Mouse (Mus musculus) forebrain, embryonic 11.5 days (tissue): ENCODE data around the gene Gm20388. TPM values are rescaled to one million over a fixed set of nuclear protein-coding genes. Genes with fewer than 3 reads are reported as not detected.
"Not testable (repeated sequence)": the region's sequence is repeated elsewhere in the genome, so short reads cannot be mapped to it uniquely, and the experiment has no call there.

Experiments used
- ATAC-seq: fragments of 200-750 bp; cut with Nextera tagmentation; replicated peaks from 2 replicates; pipeline ENCODE4 v1.8.0; 2017; ENCODE audit warnings: moderate TSS enrichment; ENCODE audit not compliant: low FRiP score
- DNase-seq: peaks from one replicate; pipeline ENCODE4 v3.0.0-alpha.2; 2017; ENCODE audit warnings: low spot score
- H3K27ac ChIP-seq: fragments of 300-500 bp; sonication (generic); 2 replicates; pipeline ENCODE4 v1.5.1; 2014; ENCODE audit warnings: low read depth, low read length
- H3K27me3 ChIP-seq: fragments of 300-500 bp; sonication (generic); 2 replicates; pipeline ENCODE4 v1.6.1; 2014; ENCODE audit warnings: mild to moderate bottlenecking, low read length, mixed read lengths; ENCODE audit not compliant: control insufficient read depth, insufficient read depth
- H3K36me3 ChIP-seq: fragments of 300-500 bp; sonication (generic); 2 replicates; pipeline ENCODE4 v1.6.1; 2014; ENCODE audit warnings: mild to moderate bottlenecking, low read length, moderate library complexity, mixed read lengths; ENCODE audit not compliant: control insufficient read depth, insufficient read depth
- H3K4me1 ChIP-seq: fragments of 300-500 bp; sonication (generic); replicated peaks from 2 replicates; pipeline ENCODE4 v1.6.1; 2014; ENCODE audit warnings: low read length, mixed read lengths; ENCODE audit not compliant: control insufficient read depth, insufficient read depth
- H3K4me2 ChIP-seq: fragments of 300-500 bp; sonication (generic); 2 replicates; pipeline ENCODE4 v1.6.1; 2014; ENCODE audit warnings: low read depth, mild to moderate bottlenecking, low read length, moderate library complexity, mixed read lengths; ENCODE audit not compliant: severe bottlenecking
- H3K4me3 ChIP-seq: fragments of 300-500 bp; sonication (generic); 2 replicates; pipeline ENCODE4 v1.5.1; 2014; ENCODE audit warnings: low read depth, low read length
- H3K9ac ChIP-seq: fragments of 300-500 bp; sonication (generic); 2 replicates; pipeline ENCODE4 v1.6.1; 2014; ENCODE audit warnings: low read length
- H3K9me3 ChIP-seq: fragments of 300-500 bp; sonication (generic); 2 replicates; pipeline ENCODE4 v1.6.1; 2016; ENCODE audit warnings: low read length, mixed read lengths; ENCODE audit not compliant: control insufficient read depth
- WGBS: fragments of 180-500 bp; shearing (Covaris S2); extraction: QIAGEN DNeasy Blood & Tissue Kit; methylation state at CpG from one replicate; pipeline ENCODE4 v1.1.7; 2014; 5-methylcytosine and 5-hydroxymethylcytosine counted together
- polyA plus RNA-seq: library from polyadenylated mRNA; unstranded; fragments of >200 nt; fragmentation: Nextera tagmentation; extraction: Ambion mirVana; gene quantifications from 2 replicates; pipeline ENCODE4 v1.2.1, GENCODE M21; 2014

The Gm20388 gene
- polyA plus RNA-seq, 1 experiment from 2014 or later, result not detected

DNA sequence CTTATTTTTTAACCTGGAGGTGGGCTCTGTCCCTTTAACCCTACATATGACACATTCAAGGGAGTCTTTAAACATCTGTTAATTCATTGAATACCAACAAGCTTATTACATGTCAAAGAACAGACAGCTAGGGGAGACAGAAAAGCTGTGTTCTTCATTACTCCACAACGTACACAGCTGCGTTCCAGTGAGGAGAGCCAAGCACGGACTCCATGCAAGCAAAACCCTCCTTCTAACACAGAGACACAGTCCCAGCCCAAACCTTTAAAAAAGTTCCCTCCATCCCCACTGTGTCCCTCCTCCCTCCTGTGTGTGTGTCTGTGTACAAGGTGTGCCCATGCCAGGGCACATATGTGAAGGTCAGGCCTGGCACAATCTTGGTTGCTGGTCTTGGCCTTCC, 795.6 kb downstream of the Gm20388 start:
- H3K4me2 ChIP-seq, result no peak overlapping the region
- no peak overlapping the region for H3K9ac ChIP-seq
- no peaks in the 10 kb centered on the region for H3K9me3 ChIP-seq
- no peaks in the 10 kb centered on the region for H3K4me1 ChIP-seq
- ATAC-seq (no peak), DNase-seq (no peak)
- H3K4me3 ChIP-seq, result no peak overlapping the region
- no peaks in the 10 kb centered on the region for H3K27me3 ChIP-seq
- no peaks in the 10 kb centered on the region for H3K36me3 ChIP-seq
- H3K27ac ChIP-seq, result no peak overlapping the region
- WGBS, result 88% methylated on average over 3 of the region's 3 CpGs

DNA sequence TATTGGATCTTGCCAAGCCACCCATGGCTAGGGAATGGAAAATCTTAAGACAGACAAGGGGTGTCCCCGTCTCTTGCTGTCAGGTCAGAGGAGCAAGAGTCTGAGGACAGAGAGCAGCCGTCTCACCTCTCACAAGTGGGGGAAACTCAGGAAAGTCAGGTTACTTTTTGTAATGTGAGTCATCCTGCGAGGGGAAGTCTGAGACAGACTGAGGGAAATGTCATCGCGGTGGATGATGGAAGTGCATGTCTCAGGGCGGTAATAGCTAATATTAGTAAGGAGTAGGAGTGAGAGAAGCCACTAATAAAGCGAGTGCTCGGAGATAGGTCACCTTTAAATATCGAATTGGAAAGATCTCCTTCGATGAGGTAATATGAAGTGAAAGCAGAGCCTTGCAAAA, 798.5 kb downstream of the Gm20388 start:
- Histone ChIP-seq H3K4me2 (no peak overlapping the region), H3K27ac (no peak overlapping the region), H3K36me3 (no peaks in the 10 kb centered on the region), H3K4me3 (no peak overlapping the region), H3K9ac (no peak overlapping the region), H3K27me3 (no peaks in the 10 kb centered on the region), H3K9me3 (no peaks in the 10 kb centered on the region), H3K4me1 (no peaks in the 10 kb centered on the region)
- DNase-seq (no peak), ATAC-seq (no peak)
- 88% methylated on average over 10 of the region's 10 CpGs for WGBS

DNA sequence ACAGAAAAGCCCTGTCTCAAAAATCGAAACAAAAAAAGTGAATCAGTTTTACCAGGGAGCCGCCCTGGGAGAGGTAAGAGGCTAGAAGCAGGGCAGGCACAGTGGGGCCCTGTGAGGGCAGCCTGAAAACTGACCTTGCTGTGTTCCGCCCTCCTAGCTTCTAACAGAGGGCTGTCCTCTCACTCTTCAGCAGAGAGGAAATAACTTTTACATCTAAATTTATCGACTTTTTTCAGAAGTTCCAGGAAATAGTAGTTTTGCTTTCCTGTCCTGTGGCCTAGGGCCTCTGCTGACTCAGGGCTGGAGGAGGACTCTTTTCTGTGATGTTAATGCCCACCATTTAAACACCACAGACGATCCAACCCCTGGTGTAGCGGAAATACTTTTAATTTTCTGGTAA, 804.6 kb downstream of the Gm20388 start:
- WGBS, result 78% methylated on average over 6 of the region's 6 CpGs
- no peak for ATAC-seq

DNA sequence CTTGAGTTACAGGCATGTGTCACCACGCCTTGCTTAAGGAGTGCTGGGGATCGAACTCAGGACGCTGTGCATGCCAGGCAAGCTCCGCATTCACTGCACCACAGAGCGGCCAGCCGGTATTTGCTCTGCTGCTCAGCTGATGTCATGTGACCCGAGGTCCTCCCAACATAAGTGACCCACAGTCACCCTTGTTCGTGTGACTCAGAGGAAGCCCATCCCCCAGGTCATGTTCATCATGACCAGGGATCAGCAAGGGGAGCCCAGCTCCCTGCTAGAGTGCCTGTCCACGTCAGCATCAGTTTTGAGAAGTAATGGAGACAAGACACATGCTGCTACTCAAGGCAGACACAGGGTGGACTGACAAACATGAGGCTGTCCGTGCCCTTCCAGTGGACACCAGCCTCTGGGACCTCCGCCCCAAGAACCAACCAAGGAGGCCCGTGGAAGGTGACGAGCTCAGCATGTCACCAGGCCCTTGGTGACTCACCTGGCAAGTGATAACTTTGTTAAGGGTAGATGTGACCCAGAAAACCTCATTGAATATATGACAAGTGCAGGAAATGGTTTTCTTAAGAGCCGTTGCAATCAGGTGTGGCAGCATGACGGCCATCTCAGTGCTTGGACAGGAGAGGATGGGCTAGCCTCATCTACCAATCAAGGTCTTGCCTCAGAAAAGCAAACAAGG, 805.5 kb downstream of the Gm20388 start:
- 83% methylated on average over 15 of the region's 15 CpGs for WGBS
- DNase-seq, result no peak

More for the DNA sequence above, 804.6 kb downstream of the Gm20388 start:
- no peak overlapping the region for H3K27ac ChIP-seq
- no peaks in the 10 kb centered on the region for H3K4me1 ChIP-seq
- H3K9ac ChIP-seq, result no peak overlapping the region
- H3K36me3 ChIP-seq, result no peaks in the 10 kb centered on the region
- no peaks in the 10 kb centered on the region for H3K27me3 ChIP-seq
- H3K9me3 ChIP-seq, result no peaks in the 10 kb centered on the region
- H3K4me2 ChIP-seq, result no peak overlapping the region
- H3K4me3 ChIP-seq, result no peak overlapping the region
- DNase-seq, result no peak

DNA sequence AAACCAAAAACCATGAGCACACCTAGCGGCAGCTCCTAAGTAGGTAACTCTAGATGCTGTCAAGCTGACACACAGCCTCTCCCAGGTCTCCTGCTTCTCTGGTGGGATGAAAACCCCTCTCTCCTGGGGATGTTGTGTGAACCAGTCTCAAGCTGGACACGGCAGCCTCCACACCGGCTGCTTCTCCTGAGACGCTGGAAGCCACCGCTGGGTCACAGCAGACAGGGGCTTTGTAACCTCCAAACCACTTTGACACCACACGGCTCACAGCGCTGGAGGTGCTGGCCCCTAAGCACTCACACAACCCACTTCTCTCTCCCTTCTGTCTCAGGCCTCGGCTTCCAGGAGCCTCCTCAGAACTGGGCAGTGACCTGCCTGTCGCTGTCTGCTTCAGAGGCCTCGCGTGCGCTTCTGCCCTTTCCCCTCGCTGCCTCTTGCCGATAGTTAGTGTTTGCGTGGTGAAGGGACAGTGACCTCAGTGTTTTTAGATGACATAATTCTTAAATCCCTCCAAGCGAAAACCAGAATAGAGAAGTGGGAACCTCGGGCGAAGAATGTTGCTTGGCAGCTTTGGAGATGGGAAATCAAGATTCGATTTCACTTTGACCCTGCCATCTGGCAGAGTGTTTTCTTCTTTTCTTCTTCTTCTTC, 809.1 kb downstream of the Gm20388 start:
- ATAC-seq (no peak), DNase-seq (no peak)
- H3K9ac ChIP-seq, result no peak overlapping the region
- no peaks in the 10 kb centered on the region for H3K4me1 ChIP-seq
- H3K27me3 ChIP-seq, result no peaks in the 10 kb centered on the region
- H3K4me3 ChIP-seq, result no peak overlapping the region
- H3K36me3 ChIP-seq, result no peaks in the 10 kb centered on the region
- WGBS, result 73% methylated on average over 19 of the region's 19 CpGs
- H3K27ac ChIP-seq, result no peak overlapping the region
- no peaks in the 10 kb centered on the region for H3K9me3 ChIP-seq
- H3K4me2 ChIP-seq, result no peak overlapping the region

More for the DNA sequence above, 805.5 kb downstream of the Gm20388 start:
- ATAC-seq, result no peak
- Histone ChIP-seq H3K9me3 (no peaks in the 10 kb centered on the region), H3K4me2 (no peak overlapping the region), H3K4me1 (no peaks in the 10 kb centered on the region), H3K36me3 (no peaks in the 10 kb centered on the region), H3K4me3 (no peak overlapping the region), H3K27me3 (no peaks in the 10 kb centered on the region), H3K27ac (no peak overlapping the region), H3K9ac (no peak overlapping the region)

DNA sequence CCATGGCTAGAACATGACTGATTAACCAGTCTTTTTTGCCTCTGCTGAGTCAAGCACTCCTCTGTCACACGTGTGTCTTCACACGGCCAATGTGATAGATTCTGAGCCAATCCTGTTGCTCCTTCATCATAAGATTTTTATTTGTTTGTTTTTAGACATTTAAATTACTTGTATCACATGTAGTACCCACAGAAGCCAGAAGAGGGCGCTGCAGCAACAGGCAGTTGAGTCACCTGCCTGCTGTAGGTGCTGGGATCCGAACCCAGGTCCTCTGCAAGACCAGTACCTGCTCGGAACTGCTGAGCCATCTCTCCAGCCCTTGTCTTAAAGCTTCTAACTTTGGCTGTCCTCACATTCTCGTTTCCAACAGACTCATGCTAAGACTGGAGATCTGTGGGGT, 812.4 kb downstream of the Gm20388 start:
- no peak overlapping the region for H3K4me2 ChIP-seq
- no peaks in the 10 kb centered on the region for H3K27me3 ChIP-seq
- WGBS, result 68% methylated on average over 6 of the region's 6 CpGs
- no peaks in the 10 kb centered on the region for H3K4me1 ChIP-seq
- no peak overlapping the region for H3K9ac ChIP-seq
- no peaks in the 10 kb centered on the region for H3K36me3 ChIP-seq
- DNase-seq (no peak), ATAC-seq (no peak)
- H3K27ac ChIP-seq, result no peak overlapping the region
- H3K9me3 ChIP-seq, result no peaks in the 10 kb centered on the region
- no peak overlapping the region for H3K4me3 ChIP-seq

DNA sequence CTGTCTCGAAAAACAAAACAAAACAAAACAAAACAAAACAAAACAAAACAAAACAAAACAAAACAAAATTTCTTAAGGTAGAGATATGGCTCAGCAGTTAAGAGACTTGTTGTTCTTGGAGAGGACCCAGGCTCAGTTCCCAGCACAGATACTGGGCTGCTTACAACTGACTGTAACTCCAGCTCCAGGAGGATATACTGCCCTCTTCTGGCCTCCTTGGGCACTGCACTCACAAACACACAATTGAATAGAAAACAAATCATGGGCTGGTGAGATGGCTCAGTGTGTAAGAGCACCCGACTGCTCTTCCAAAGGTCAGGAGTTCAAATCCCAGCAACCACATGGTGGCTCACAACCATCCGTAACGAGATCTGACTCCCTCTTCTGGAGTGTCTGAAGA, 813.5 kb downstream of the Gm20388 start:
- not testable (repeated sequence) for ATAC-seq, H3K9ac ChIP-seq

DNA sequence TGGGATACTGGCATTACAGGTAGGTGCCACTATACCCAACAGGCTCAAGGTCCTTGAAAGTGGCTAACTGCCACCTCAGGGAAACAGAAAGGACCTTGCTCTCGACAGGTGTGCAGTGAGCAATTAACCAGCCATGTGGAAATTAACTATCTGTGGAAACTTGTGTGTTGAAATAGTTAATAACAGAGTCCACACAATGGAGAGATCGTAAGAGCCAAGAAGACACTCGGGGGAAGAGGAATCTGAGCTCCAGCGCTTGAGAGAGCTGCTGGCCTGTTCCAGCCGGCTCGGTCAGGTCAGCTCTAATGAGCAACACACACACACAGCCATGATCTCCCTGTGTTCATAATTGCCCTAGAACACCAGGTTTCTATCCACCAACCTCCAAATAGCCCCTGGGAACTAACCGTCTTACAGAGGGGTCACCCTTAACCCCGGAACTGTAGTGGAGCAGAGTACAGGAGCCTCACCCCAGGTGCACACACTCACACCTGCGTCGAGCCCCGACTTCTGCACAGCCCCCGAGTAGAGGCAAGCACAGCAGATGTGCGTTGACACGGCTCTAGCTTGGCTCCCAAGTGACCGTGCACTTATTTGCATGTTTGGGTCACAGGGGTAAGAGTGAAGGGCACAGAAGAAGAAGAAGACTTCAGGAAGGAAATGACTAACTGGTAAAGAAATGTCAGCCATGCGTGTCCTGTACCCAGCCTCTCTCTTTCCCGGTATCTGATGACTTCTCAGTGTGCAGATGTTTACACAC, 814.4 kb downstream of the Gm20388 start:
- Histone ChIP-seq H3K4me1 (no peaks in the 10 kb centered on the region), H3K27me3 (no peaks in the 10 kb centered on the region), H3K9ac (no peak overlapping the region), H3K36me3 (no peaks in the 10 kb centered on the region), H3K4me2 (no peak overlapping the region), H3K27ac (no peak overlapping the region), H3K9me3 (no peaks in the 10 kb centered on the region), H3K4me3 (no peak overlapping the region)
- DNase-seq (no peak), ATAC-seq (no peak)
- WGBS, result 79% methylated on average over 17 of the region's 17 CpGs

More for the DNA sequence above, 813.5 kb downstream of the Gm20388 start:
- not testable (repeated sequence) for H3K27ac ChIP-seq, H3K4me3 ChIP-seq, H3K9me3 ChIP-seq, DNase-seq, H3K27me3 ChIP-seq, H3K4me2 ChIP-seq, H3K36me3 ChIP-seq, H3K4me1 ChIP-seq
- WGBS, result 87% methylated on average over 2 of the region's 4 CpGs
